Mouse (Mus musculus) ES-E14 (cell line): Measurements from ENCODE around the gene Rnf111.

Source experiments
- CHD2 ChIP-seq: IDR thresholded peaks from 2 replicates; pipeline ENCODE4 v1.6.1; 2014; ENCODE audit warnings: mild to moderate bottlenecking, low read depth, low read length, inconsistent platforms
- HCFC1 ChIP-seq: IDR thresholded peaks from 2 replicates; pipeline ENCODE4 v1.6.1; 2012; ENCODE audit warnings: low read length, inconsistent platforms, borderline replicate concordance; ENCODE audit not compliant: insufficient read depth
- MAFK ChIP-seq: IDR thresholded peaks from 2 replicates; pipeline ENCODE4 v1.6.1; 2014; ENCODE audit warnings: mild to moderate bottlenecking, low read depth, low read length, inconsistent platforms; ENCODE audit not compliant: insufficient read depth
- ZC3H11A ChIP-seq: IDR thresholded peaks from 2 replicates; pipeline ENCODE4 v1.6.1; 2012; ENCODE audit warnings: low read depth, mild to moderate bottlenecking, inconsistent platforms, low read length, borderline replicate concordance
- ZNF384 ChIP-seq: IDR thresholded peaks from 2 replicates; pipeline ENCODE4 v1.6.1; 2012; ENCODE audit warnings: low read depth, low read length, inconsistent platforms

- TF ChIP-seq ZNF384 (no peak), CHD2 (no peak), MAFK (no peak), ZC3H11A (no peak), HCFC1 (no peak)
Measured at GRCm38 (mm10) chr9:70439959-70440358, 63.6 kb downstream of the Rnf111 start.
